Mouse (Mus musculus): Measurements from ENCODE around the gene Gast. TPM values are rescaled to one million over a fixed set of nuclear protein-coding genes. Genes with fewer than 3 reads are reported as not detected.
"Not testable (repeated sequence)": the region's sequence is repeated elsewhere in the genome, so short reads cannot be mapped to it uniquely, and the experiment has no call there.

Gast gene
- polyA plus RNA-seq, 1 experiment from 2014 or later: not detected

- no peaks in the 10 kb centered on the region for H3K4me1 ChIP-seq (ENCODE audit: insufficient read depth)
- H3K27me3 ChIP-seq (ENCODE audit: insufficient read depth, low read length): peaks cover 46% of the 10 kb centered on the region
- no peak overlapping the region for H3K27ac ChIP-seq (ENCODE audit: low read depth)
- DNase-seq: peak; percentile 62
- TF ChIP-seq CTCF (IDR thresholded peaks at IDR 0.05; ENCODE audit: low read depth): peak; percentile 60
- ATAC-seq (ENCODE audit: insufficient read depth): no peak
- no peak overlapping the region for H3K4me3 ChIP-seq (ENCODE audit: low read depth, low read length)
- H3K9me3 ChIP-seq (ENCODE audit: low read depth, low read length): no peaks in the 10 kb centered on the region
- H3K36me3 ChIP-seq (ENCODE audit: insufficient read depth): no peaks in the 10 kb centered on the region
- WGBS: 25% methylated on average over 10 of the region's 10 CpGs
- H3K4me2 ChIP-seq: no peak overlapping the region
- no peak overlapping the region for H3K9ac ChIP-seq
Measured at GRCm38 (mm10) chr11:100352076-100352857, 18.1 kb downstream of the Gast start.

- peaks cover 60% of the 10 kb centered on the region for H3K27me3 ChIP-seq (ENCODE audit: insufficient read depth, low read length)
Measured at GRCm38 (mm10) chr11:100355151-100355951, 21.1 kb downstream of the Gast start.

GRCm38 (mm10) chr11:100355972-100356818, 22.0 kb downstream of the Gast start, which contains the start of gene Hap1:
TSS of gene Hap1 (minus strand) at chr11:100356128.
- peak within 1 kb of the TSS; percentile 98 for H3K4me2 ChIP-seq
- peak; percentile 59 for ATAC-seq (ENCODE audit: insufficient read depth)
- peak within 1 kb of the TSS; percentile 58 for H3K4me3 ChIP-seq (ENCODE audit: low read depth, low read length)
- peaks cover 60% of the 10 kb centered on the region for H3K27me3 ChIP-seq (ENCODE audit: insufficient read depth, low read length)
- H3K9me3 ChIP-seq (ENCODE audit: low read depth, low read length): no peaks in the 10 kb centered on the region
- H3K36me3 ChIP-seq (ENCODE audit: insufficient read depth): no peaks in the 10 kb centered on the region
- no peak for TF ChIP-seq CTCF (IDR thresholded peaks at IDR 0.05; ENCODE audit: low read depth)
- DNase-seq: peak; percentile 80
- WGBS: 3% methylated on average over 49 of the region's 49 CpGs
- no peaks in the 10 kb centered on the region for H3K4me1 ChIP-seq (ENCODE audit: insufficient read depth)
- H3K27ac ChIP-seq (ENCODE audit: low read depth): 0 out of 2 replicates have a peak within 1 kb of the TSS, but pooled peaks have one; percentile 24
- H3K9ac ChIP-seq: peak within 1 kb of the TSS; percentile 58

More at GRCm38 (mm10) chr11:100355151-100355951, 21.1 kb downstream of the Gast start:
- H3K9ac ChIP-seq: peak overlapping the region; percentile 58
- ATAC-seq (ENCODE audit: insufficient read depth): peak; percentile 39
- 1% methylated on average over 54 of the region's 54 CpGs for whole genome bisulfite sequencing
- peak overlapping the region; percentile 98 for H3K4me2 ChIP-seq
- H3K36me3 ChIP-seq (ENCODE audit: insufficient read depth): no peaks in the 10 kb centered on the region
- peak overlapping the region; percentile 58 for H3K4me3 ChIP-seq (ENCODE audit: low read depth, low read length)
- TF ChIP-seq CTCF (IDR thresholded peaks at IDR 0.05; ENCODE audit: low read depth): peak; percentile 4; the same call in 1 of the 2 replicates
- 0 out of 2 replicates have a peak overlapping the region, but pooled peaks have one; percentile 24 for H3K27ac ChIP-seq (ENCODE audit: low read depth)
- DNase-seq: peak; percentile 40
- no peaks in the 10 kb centered on the region for H3K4me1 ChIP-seq (ENCODE audit: insufficient read depth)
- H3K9me3 ChIP-seq (ENCODE audit: low read depth, low read length): no peaks in the 10 kb centered on the region

GRCm38 (mm10) chr11:100356819-100357211, 22.6 kb downstream of the Gast start:
- H3K27ac ChIP-seq (ENCODE audit: low read depth): no peak overlapping the region
- H3K4me3 ChIP-seq (ENCODE audit: low read depth, low read length): peak overlapping the region; percentile 58
- no peak for TF ChIP-seq CTCF (IDR thresholded peaks at IDR 0.05; ENCODE audit: low read depth)
- WGBS: 22% methylated on average over 9 of the region's 9 CpGs
- no peaks in the 10 kb centered on the region for H3K36me3 ChIP-seq (ENCODE audit: insufficient read depth)
- no peaks in the 10 kb centered on the region for H3K9me3 ChIP-seq (ENCODE audit: low read depth, low read length)
- peak overlapping the region; percentile 98 for H3K4me2 ChIP-seq
- no peak overlapping the region for H3K9ac ChIP-seq
- peaks cover 60% of the 10 kb centered on the region for H3K27me3 ChIP-seq (ENCODE audit: insufficient read depth, low read length)
- no peaks in the 10 kb centered on the region for H3K4me1 ChIP-seq (ENCODE audit: insufficient read depth)
- ATAC-seq (ENCODE audit: insufficient read depth): no peak
- DNase-seq: no peak

GRCm38 (mm10) chr11:100357408-100357807, 23.2 kb downstream of the Gast start:
- H3K4me3 ChIP-seq (ENCODE audit: low read depth, low read length): no peak overlapping the region
- no peaks in the 10 kb centered on the region for H3K9me3 ChIP-seq (ENCODE audit: low read depth, low read length)
- no peaks in the 10 kb centered on the region for H3K4me1 ChIP-seq (ENCODE audit: insufficient read depth)
- no peak for DNase-seq
- ATAC-seq (ENCODE audit: insufficient read depth): no peak
- no peak overlapping the region for H3K4me2 ChIP-seq
- peaks cover 60% of the 10 kb centered on the region for H3K27me3 ChIP-seq (ENCODE audit: insufficient read depth, low read length)
- WGBS: 53% methylated on average over 5 of the region's 5 CpGs
- no peaks in the 10 kb centered on the region for H3K36me3 ChIP-seq (ENCODE audit: insufficient read depth)
- no peak overlapping the region for H3K9ac ChIP-seq
- TF ChIP-seq CTCF (IDR thresholded peaks at IDR 0.05; ENCODE audit: low read depth): 0 out of 2 replicates have a peak, but pooled peaks have one; percentile 13
- H3K27ac ChIP-seq (ENCODE audit: low read depth): no peak overlapping the region

- no peaks in the 10 kb centered on the region for H3K36me3 ChIP-seq (ENCODE audit: insufficient read depth)
- DNase-seq (no peak), ATAC-seq (ENCODE audit: insufficient read depth) (no peak)
- no peaks in the 10 kb centered on the region for H3K9me3 ChIP-seq (ENCODE audit: low read depth, low read length)
- no peak for TF ChIP-seq CTCF (IDR thresholded peaks at IDR 0.05; ENCODE audit: low read depth)
- H3K9ac ChIP-seq: no peak overlapping the region
- H3K4me3 ChIP-seq (ENCODE audit: low read depth, low read length): no peak overlapping the region
- H3K4me2 ChIP-seq: no peak overlapping the region
- H3K4me1 ChIP-seq (ENCODE audit: insufficient read depth): no peaks in the 10 kb centered on the region
- H3K27me3 ChIP-seq (ENCODE audit: insufficient read depth, low read length): peaks cover 34% of the 10 kb centered on the region
- H3K27ac ChIP-seq (ENCODE audit: low read depth): no peak overlapping the region
- WGBS: 70% methylated on average over 6 of the region's 6 CpGs
Measured at GRCm38 (mm10) chr11:100360175-100360574, 26.0 kb downstream of the Gast start.

- H3K9me3 ChIP-seq (ENCODE audit: low read depth, low read length); H3K4me3 ChIP-seq (ENCODE audit: low read depth, low read length); H3K9ac ChIP-seq; H3K4me2 ChIP-seq; H3K36me3 ChIP-seq (ENCODE audit: insufficient read depth); DNase-seq; H3K4me1 ChIP-seq (ENCODE audit: insufficient read depth); H3K27ac ChIP-seq (ENCODE audit: low read depth); ATAC-seq (ENCODE audit: insufficient read depth): not testable (repeated sequence)
- WGBS: no CpG with 5 or more reads among the region's 13 CpGs
- peaks cover 26% of the 10 kb centered on the region for H3K27me3 ChIP-seq (ENCODE audit: insufficient read depth, low read length)
Measured at GRCm38 (mm10) chr11:100361059-100361458, 26.9 kb downstream of the Gast start.
